Mouse (Mus musculus): ENCODE results near the gene Zbtb42. TPM values are rescaled to one million over a fixed set of nuclear protein-coding genes. Genes with fewer than 3 reads are reported as not detected.
A peak's percentile ranks its signal among the peaks of the same experiment; 100 is the strongest.

Gene Zbtb42
- polyA plus RNA-seq (2011; ENCODE audit: insufficient read depth, insufficient read length, low replicate concordance, missing spikeins), result 2.6 and 5.1 TPM in 2 replicates

DNA sequence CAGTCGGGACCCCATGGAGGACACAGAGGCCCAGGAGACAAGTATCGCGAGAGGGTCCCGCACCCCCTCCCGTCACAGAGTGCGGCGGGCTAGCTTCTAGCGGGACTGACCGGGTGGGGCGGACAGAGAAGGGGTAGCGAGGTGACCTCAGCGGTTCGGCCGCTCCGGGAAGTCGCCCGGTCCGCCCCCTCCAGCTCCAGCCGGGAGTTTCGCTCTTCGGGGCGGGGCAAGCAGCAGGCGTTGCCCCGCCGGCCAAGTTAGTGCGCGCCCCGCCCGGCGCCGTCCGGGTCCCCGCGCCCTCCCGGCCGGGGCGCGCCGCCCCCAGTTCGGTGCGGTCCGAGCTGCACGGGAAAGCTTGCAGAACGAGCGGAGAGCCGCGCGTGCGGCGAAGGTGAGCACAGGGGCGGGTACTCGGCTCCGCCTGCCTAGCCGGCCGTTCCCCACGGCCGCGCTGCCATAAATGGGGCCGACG, at the start of gene Zbtb42:
Gene Zbtb42 (plus strand): TSS at position 274 of the 472 bp plus-strand sequence.
- H3K4me1 ChIP-seq (ENCODE audit: control insufficient read depth, insufficient read depth, low read length), result no peaks in the 10 kb centered on the region; the same call in 1 of the 2 replicates

DNA sequence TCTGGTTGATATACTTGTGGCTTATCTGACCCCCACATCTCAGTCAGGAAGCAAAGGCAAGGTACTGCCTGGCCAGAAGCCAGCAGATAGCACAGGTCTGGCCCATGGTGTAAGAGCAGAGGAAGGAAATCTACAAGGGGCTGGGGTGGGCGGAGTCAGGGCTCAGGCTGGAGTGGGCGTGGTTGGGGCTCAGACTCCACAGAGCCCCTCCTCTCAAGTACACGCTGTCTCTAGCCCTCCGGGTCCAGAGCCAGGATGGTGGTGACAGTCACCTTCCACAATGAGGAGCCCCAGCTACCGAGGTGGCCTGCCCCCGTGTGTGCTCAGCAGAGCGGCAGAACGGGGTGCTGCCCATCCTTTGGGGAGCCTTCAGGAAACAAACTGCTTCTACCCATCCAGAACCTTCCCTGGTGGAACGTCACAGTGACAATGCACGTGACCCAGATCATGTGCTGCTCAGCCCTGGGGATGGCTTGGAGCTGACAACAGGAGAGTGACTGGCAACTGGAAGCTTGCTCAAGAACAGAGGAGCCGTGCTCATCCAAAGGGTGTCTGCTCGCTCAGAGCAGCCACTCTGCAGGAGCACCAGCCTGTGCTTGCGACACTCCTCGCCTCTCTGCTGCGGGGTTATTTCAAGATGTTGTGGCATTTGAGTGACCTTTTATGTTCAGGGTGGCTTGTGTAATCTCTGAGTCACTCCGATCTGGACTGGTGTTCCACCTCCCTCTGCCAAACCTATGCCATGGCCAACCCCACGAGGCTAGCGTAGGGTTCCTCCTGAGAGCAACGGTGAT, 49.5 kb upstream of the Zbtb42 start:
- H3K4me1 ChIP-seq (ENCODE audit: control insufficient read depth, insufficient read depth, low read length), result peaks cover 30% of the 10 kb centered on the region
- H3K27ac ChIP-seq (ENCODE audit: control insufficient read depth, insufficient read depth, low read depth, low read length, poor library complexity), result peak overlapping the region; percentile 92
- TF ChIP-seq POLR2A (IDR thresholded peaks at IDR 0.05; ENCODE audit: borderline replicate concordance, control insufficient read depth, low read depth, low read length) (peak; percentile 46; the same call in 1 of the 2 replicates), CTCF (IDR thresholded peaks at IDR 0.05; ENCODE audit: control insufficient read depth, insufficient read depth, low read length) (no peak)
- WGBS, result 2% methylated on average over 19 of the region's 19 CpGs
- H3K4me3 ChIP-seq (replicated peaks; ENCODE audit: control insufficient read depth, low read depth, low read length), result peak overlapping the region; percentile 53

More for the DNA sequence above, at the start of gene Zbtb42:
- H3K4me3 ChIP-seq (replicated peaks; ENCODE audit: control insufficient read depth, low read depth, low read length), result peak within 1 kb of the TSS; percentile 62
- TF ChIP-seq CTCF (IDR thresholded peaks at IDR 0.05; ENCODE audit: control insufficient read depth, insufficient read depth, low read length), result no peak
- no peak for TF ChIP-seq POLR2A (IDR thresholded peaks at IDR 0.05; ENCODE audit: borderline replicate concordance, control insufficient read depth, low read depth, low read length)
- peak within 1 kb of the TSS; percentile 66 for H3K27ac ChIP-seq (ENCODE audit: control insufficient read depth, insufficient read depth, low read depth, low read length, poor library complexity)
- under 1% methylated on average over 51 of the region's 60 CpGs for WGBS

GRCm38 (mm10) chr12:112630029-112630428, 48.6 kb upstream of the Zbtb42 start:
- WGBS, result 75% methylated on average over 12 of the region's 12 CpGs
- peaks cover 30% of the 10 kb centered on the region for H3K4me1 ChIP-seq (ENCODE audit: control insufficient read depth, insufficient read depth, low read length)
- H3K27ac ChIP-seq (ENCODE audit: control insufficient read depth, insufficient read depth, low read depth, low read length, poor library complexity), result peak overlapping the region; percentile 0; the same call in 1 of the 2 replicates
- H3K4me3 ChIP-seq (replicated peaks; ENCODE audit: control insufficient read depth, low read depth, low read length), result no peak overlapping the region
- TF ChIP-seq POLR2A (IDR thresholded peaks at IDR 0.05; ENCODE audit: borderline replicate concordance, control insufficient read depth, low read depth, low read length) (no peak), CTCF (IDR thresholded peaks at IDR 0.05; ENCODE audit: control insufficient read depth, insufficient read depth, low read length) (no peak)

GRCm38 (mm10) chr12:112630796-112631195, 47.8 kb upstream of the Zbtb42 start:
- peak overlapping the region; percentile 12; the same call in 1 of the 2 replicates for H3K27ac ChIP-seq (ENCODE audit: control insufficient read depth, insufficient read depth, low read depth, low read length, poor library complexity)
- 72% methylated on average over 5 of the region's 5 CpGs for WGBS
- no peak overlapping the region for H3K4me3 ChIP-seq (replicated peaks; ENCODE audit: control insufficient read depth, low read depth, low read length)
- TF ChIP-seq CTCF (IDR thresholded peaks at IDR 0.05; ENCODE audit: control insufficient read depth, insufficient read depth, low read length) (no peak), POLR2A (IDR thresholded peaks at IDR 0.05; ENCODE audit: borderline replicate concordance, control insufficient read depth, low read depth, low read length) (no peak)
- H3K4me1 ChIP-seq (ENCODE audit: control insufficient read depth, insufficient read depth, low read length), result peaks cover 28% of the 10 kb centered on the region

- Histone ChIP-seq H3K4me3 (replicated peaks; ENCODE audit: control insufficient read depth, low read depth, low read length) (no peak overlapping the region), H3K27ac (ENCODE audit: control insufficient read depth, insufficient read depth, low read depth, low read length, poor library complexity) (peak overlapping the region; percentile 92; the same call in 1 of the 2 replicates), H3K4me1 (ENCODE audit: control insufficient read depth, insufficient read depth, low read length) (peaks cover 24% of the 10 kb centered on the region)
- 14% methylated on average over 1 of the region's 1 CpGs for WGBS
- TF ChIP-seq POLR2A (IDR thresholded peaks at IDR 0.05; ENCODE audit: borderline replicate concordance, control insufficient read depth, low read depth, low read length), result no peak
- no peak for TF ChIP-seq CTCF (IDR thresholded peaks at IDR 0.05; ENCODE audit: control insufficient read depth, insufficient read depth, low read length)
Observed at GRCm38 (mm10) chr12:112631472-112631871, 47.2 kb upstream of the Zbtb42 start.

GRCm38 (mm10) chr12:112632084-112632777, 46.4 kb upstream of the Zbtb42 start:
- peak overlapping the region; percentile 92 for H3K27ac ChIP-seq (ENCODE audit: control insufficient read depth, insufficient read depth, low read depth, low read length, poor library complexity)
- peaks cover 21% of the 10 kb centered on the region for H3K4me1 ChIP-seq (ENCODE audit: control insufficient read depth, insufficient read depth, low read length)
- 75% methylated on average over 11 of the region's 11 CpGs for WGBS
- H3K4me3 ChIP-seq (replicated peaks; ENCODE audit: control insufficient read depth, low read depth, low read length), result peak overlapping the region; percentile 34
- TF ChIP-seq CTCF (IDR thresholded peaks at IDR 0.05; ENCODE audit: control insufficient read depth, insufficient read depth, low read length) (no peak), POLR2A (IDR thresholded peaks at IDR 0.05; ENCODE audit: borderline replicate concordance, control insufficient read depth, low read depth, low read length) (0 out of 2 replicates have a peak, but pooled peaks have one; percentile 41)

DNA sequence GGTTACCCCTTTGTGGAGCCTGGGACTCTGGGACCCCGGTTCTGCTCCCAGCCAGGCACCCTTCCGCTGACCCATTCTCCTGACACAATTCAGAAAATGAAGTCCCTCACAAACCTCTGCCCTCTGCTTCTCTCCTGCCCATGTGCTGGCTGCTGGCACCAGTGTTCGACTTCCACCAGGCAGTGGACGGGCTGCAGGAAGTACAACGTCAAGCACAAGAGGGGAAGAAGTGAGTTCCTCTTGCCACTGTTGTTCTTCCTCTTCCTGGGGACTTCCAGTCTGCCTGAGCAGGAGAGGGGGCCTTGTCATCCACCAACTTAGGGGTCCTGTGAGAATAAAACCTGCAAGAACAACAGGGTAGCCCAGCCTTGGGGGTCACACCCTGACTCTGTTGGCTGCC, 45.7 kb upstream of the Zbtb42 start:
- WGBS, result 32% methylated on average over 5 of the region's 5 CpGs
- Histone ChIP-seq H3K4me3 (replicated peaks; ENCODE audit: control insufficient read depth, low read depth, low read length) (peak overlapping the region; percentile 29), H3K27ac (ENCODE audit: control insufficient read depth, insufficient read depth, low read depth, low read length, poor library complexity) (peak overlapping the region; percentile 92), H3K4me1 (ENCODE audit: control insufficient read depth, insufficient read depth, low read length) (peaks cover 21% of the 10 kb centered on the region)
- TF ChIP-seq POLR2A (IDR thresholded peaks at IDR 0.05; ENCODE audit: borderline replicate concordance, control insufficient read depth, low read depth, low read length), result 0 out of 2 replicates have a peak, but pooled peaks have one; percentile 41
- no peak for TF ChIP-seq CTCF (IDR thresholded peaks at IDR 0.05; ENCODE audit: control insufficient read depth, insufficient read depth, low read length)

GRCm38 (mm10) chr12:112633686-112634085, 44.9 kb upstream of the Zbtb42 start:
- 72% methylated on average over 9 of the region's 9 CpGs for WGBS
- Histone ChIP-seq H3K4me1 (ENCODE audit: control insufficient read depth, insufficient read depth, low read length) (peaks cover 17% of the 10 kb centered on the region), H3K4me3 (replicated peaks; ENCODE audit: control insufficient read depth, low read depth, low read length) (peak overlapping the region; percentile 6), H3K27ac (ENCODE audit: control insufficient read depth, insufficient read depth, low read depth, low read length, poor library complexity) (peak overlapping the region; percentile 92; the same call in 1 of the 2 replicates)
- TF ChIP-seq CTCF (IDR thresholded peaks at IDR 0.05; ENCODE audit: control insufficient read depth, insufficient read depth, low read length), result no peak
- no peak for TF ChIP-seq POLR2A (IDR thresholded peaks at IDR 0.05; ENCODE audit: borderline replicate concordance, control insufficient read depth, low read depth, low read length)

Measured in bone marrow, adult 2 months (tissue).